ENCODE assay signal across 8 mouse cellular contexts in genomic region chr2:122380768-122381311, GRCm38 (mm10). TPM values are rescaled to one million over a fixed set of nuclear protein-coding genes. Genes with fewer than 3 reads are reported as not detected.
DNase-seq lines count a peak whose midpoint lies in the region; ATAC-seq and TF ChIP-seq lines count a peak whose summit lies in the region.

No protein-coding gene starts in this region.

- peaks cover 4% of the 10 kb centered on the region; the same call in 1 of the 2 replicates for H3K4me1 ChIP-seq in intestine, embryonic 15.5 days (replicated peaks)
- H3K4me1 ChIP-seq in liver, embryonic 11.5 days (replicated peaks; ENCODE audit: control insufficient read depth, insufficient read depth, low read length), result no peaks in the 10 kb centered on the region

- H3K4me3 ChIP-seq in intestine, embryonic 15.5 days (replicated peaks), result peak overlapping the region; percentile 24
- H3K4me3 ChIP-seq in liver, embryonic 11.5 days (ENCODE audit: low read depth, low read length), result peak overlapping the region; percentile 33
- no peak overlapping the region for H3K4me3 ChIP-seq in myocyte

- ATAC-seq in intestine, embryonic 15.5 days, result no peak
- no peak for ATAC-seq in liver, embryonic 11.5 days (replicated peaks; ENCODE audit: low FRiP score)

- no peaks in the 10 kb centered on the region for H3K27me3 ChIP-seq in intestine, embryonic 15.5 days (replicated peaks)
- no peaks in the 10 kb centered on the region; the same call in 1 of the 2 replicates for H3K27me3 ChIP-seq in liver, embryonic 11.5 days (replicated peaks; ENCODE audit: control insufficient read depth, insufficient read depth, low read length)
- no peaks in the 10 kb centered on the region for H3K27me3 ChIP-seq in myocyte (ENCODE audit: control insufficient read depth, insufficient read depth, insufficient read length)

- H3K9ac ChIP-seq in intestine, embryonic 15.5 days, result no peak overlapping the region
- H3K9ac ChIP-seq in liver, embryonic 11.5 days (ENCODE audit: low read depth, low read length), result no peak overlapping the region

- intact Hi-C loops in gastrocnemius, postnatal 36 days (cut with DNase I), result loop anchor here (1.0 to 10.0 kb wide), 4 partner anchors 34 to 244 kb away; no protein-coding TSS in a partner anchor

- WGBS in intestine, embryonic 15.5 days, result 10% methylated on average over 11 of the region's 11 CpGs
- WGBS in liver, embryonic 11.5 days, result 15% methylated on average over 11 of the region's 11 CpGs

- no peaks in the 10 kb centered on the region for H3K79me2 ChIP-seq in myocyte (ENCODE audit: control insufficient read depth, insufficient read depth)

- H3K36me3 ChIP-seq in intestine, embryonic 15.5 days, result no peaks in the 10 kb centered on the region
- no peaks in the 10 kb centered on the region for H3K36me3 ChIP-seq in liver, embryonic 11.5 days (ENCODE audit: control insufficient read depth, insufficient read depth, low read length)
- no peaks in the 10 kb centered on the region for H3K36me3 ChIP-seq in myocyte (ENCODE audit: control insufficient read depth, insufficient read depth)

- H3K4me2 ChIP-seq in intestine, embryonic 15.5 days (replicated peaks), result peak overlapping the region; percentile 54
- peak overlapping the region; percentile 62 for H3K4me2 ChIP-seq in liver, embryonic 11.5 days
- peak overlapping the region; percentile 68 for H3K4me2 ChIP-seq in myocyte (ENCODE audit: low read depth)

- TF ChIP-seq POLR2A in myocyte (IDR thresholded peaks at IDR 0.05; ENCODE audit: insufficient read length, low read depth), result no peak

- no peak overlapping the region for H3K27ac ChIP-seq in intestine, embryonic 15.5 days
- H3K27ac ChIP-seq in liver, embryonic 11.5 days (ENCODE audit: low read depth, low read length), result no peak overlapping the region

- DNase-seq in urinary bladder, adult 18-20 months (ENCODE audit: low spot score in 2 of 2), result peak; percentile 28 to 37
- DNase-seq in urinary bladder, adult 2 months (ENCODE audit: low spot score), result no peak
- peak; percentile 84 to 88 for DNase-seq in cerebellum, postnatal 14 days
- peak; percentile 34 to 48 for DNase-seq in gastrocnemius, postnatal 36 days
- DNase-seq in liver, embryonic 11.5 days (ENCODE audit: low spot score), result peak; percentile 53
- peak; percentile 27 to 40 for DNase-seq in urinary bladder, postnatal 36 days (ENCODE audit: low spot score in 2 of 2)

- H3K9me3 ChIP-seq in intestine, embryonic 15.5 days, result no peaks in the 10 kb centered on the region
- H3K9me3 ChIP-seq in liver, embryonic 11.5 days (ENCODE audit: control insufficient read depth, low read length), result no peaks in the 10 kb centered on the region

- no peak overlapping the region for H3ac ChIP-seq in myocyte (ENCODE audit: control insufficient read depth, insufficient read length)

TF ChIP-seq in myocyte, 11 proteins besides CTCF, POLR2A, EP300 and RAD21:
- no peak for TF ChIP-seq REST (IDR thresholded peaks at IDR 0.05; ENCODE audit: insufficient read depth, insufficient read length)
- TF ChIP-seq SRF (IDR thresholded peaks at IDR 0.05; ENCODE audit: control insufficient read depth, insufficient read length, low read depth), result no peak
- TF ChIP-seq MYOD1 (IDR thresholded peaks at IDR 0.05; ENCODE audit: control insufficient read depth in 1 of 3, insufficient read length in 2 of 3, low read depth in 2 of 3), result no peak
- no peak for TF ChIP-seq CEBPB (IDR thresholded peaks at IDR 0.05; ENCODE audit: insufficient read depth, poor library complexity, severe bottlenecking)
- TF ChIP-seq POLR2AphosphoS2 (IDR thresholded peaks at IDR 0.05; ENCODE audit: insufficient read length, low read depth), result no peak
- no peak for TF ChIP-seq MAX (IDR thresholded peaks at IDR 0.05; ENCODE audit: low read depth)
- TF ChIP-seq TCF12 (IDR thresholded peaks at IDR 0.05; ENCODE audit: insufficient read depth, poor library complexity, severe bottlenecking), result no peak
- TF ChIP-seq TCF3 (IDR thresholded peaks at IDR 0.05; ENCODE audit: insufficient read length, low read depth), result no peak
- TF ChIP-seq USF1 (IDR thresholded peaks at IDR 0.05; ENCODE audit: low read depth), result no peak
- TF ChIP-seq MYOG (IDR thresholded peaks at IDR 0.05; ENCODE audit: control insufficient read depth in 1 of 3, insufficient read depth in 1 of 3, insufficient read length in 2 of 3, low read depth in 2 of 3), result no peak
- TF ChIP-seq E2F4 (IDR thresholded peaks at IDR 0.05; ENCODE audit: insufficient read depth), result no peak
TF ChIP-seq in myocyte: peak in this region for 0.

RNA-seq across cellular contexts. Expression of gene Shf, which starts 11.9 kb away (rescaled TPM):
- polyA plus RNA-seq in urinary bladder, adult 2 months (2012; rRNA removed), result 8.2 TPM in 2 replicates
- total RNA-seq in gastrocnemius, postnatal 36 days (2021), result 1 to 10 TPM; 1.9 to 2.1 TPM
- 2.7 and 3.6 TPM in 2 replicates for polyA plus RNA-seq in intestine, embryonic 15.5 days (2015; fragmentation: Nextera tagmentation; extraction: Ambion mirVana)
- 2.5 TPM in 2 replicates for polyA plus RNA-seq in liver, embryonic 11.5 days (2014; fragmentation: Nextera tagmentation; extraction: Ambion mirVana)
- 48.5 TPM for polyA plus RNA-seq in myocyte (2012; fragmentation: generic; extraction: Trizol)

RNA-seq across cellular contexts. Expression of gene Slc28a2, which starts 45.4 kb away (rescaled TPM):
- 3.3 and 4.0 TPM in 2 replicates for polyA plus RNA-seq in urinary bladder, adult 2 months (2012; rRNA removed)
- 1 to 10 TPM; 3.8 to 6.0 TPM for total RNA-seq in gastrocnemius, postnatal 36 days (2021)
- polyA plus RNA-seq in intestine, embryonic 15.5 days (2015; fragmentation: Nextera tagmentation; extraction: Ambion mirVana), result 63.2 and 66.0 TPM in 2 replicates
- polyA plus RNA-seq in liver, embryonic 11.5 days (2014; fragmentation: Nextera tagmentation; extraction: Ambion mirVana), result 0.29 and 0.35 TPM in 2 replicates
- polyA plus RNA-seq in myocyte (2012; fragmentation: generic; extraction: Trizol), result not detected

Comparison
In these comparisons a context has a peak if more than half of its experiments do, and no peak if none do; other contexts are left out.
1. RNA of gene Slc28a2, which starts 45.4 kb away (polyA plus RNA-seq): 63.2 to 66.0 TPM in intestine, embryonic 15.5 days; 3.3 to 4.0 TPM in urinary bladder, adult 2 months, 0.29 to 0.35 TPM in liver, embryonic 11.5 days and not detected in myocyte (single experiment); every median in the first group is over 10 times any median in the second.
2. Peak in every context shown above with its lines, with median percentiles within 50 percentile points of each other: H3K4me2 ChIP-seq.